Comparison of ENCODE assay signal across 8 mouse cellular contexts in genomic region chr1:127676516-127677099, GRCm38 (mm10). TPM values are rescaled to one million over a fixed set of nuclear protein-coding genes. Genes with fewer than 3 reads are reported as not detected.
DNase-seq lines count a peak whose midpoint lies in the region; ATAC-seq and TF ChIP-seq lines count a peak whose summit lies in the region.

No protein-coding gene starts in this region.

- peak overlapping the region; percentile 99 for H3K4me2 ChIP-seq in intestine, postnatal 0 days (replicated peaks; ENCODE audit: low read depth)

- H3K9ac ChIP-seq in intestine, postnatal 0 days (ENCODE audit: low read depth, low read length), result no peak overlapping the region

- H3K4me1 ChIP-seq in cortical plate, adult 2 months (ENCODE audit: control insufficient read depth, insufficient read depth, low read length), result no peaks in the 10 kb centered on the region
- H3K4me1 ChIP-seq in intestine, postnatal 0 days (replicated peaks; ENCODE audit: control insufficient read depth, insufficient read depth, low read length), result no peaks in the 10 kb centered on the region
- H3K4me1 ChIP-seq in olfactory bulb, adult 2 months (ENCODE audit: control insufficient read depth, insufficient read depth, low read length), result peaks cover 20% of the 10 kb centered on the region

- WGBS in intestine, postnatal 0 days, result 10% methylated on average over 25 of the region's 25 CpGs
- 10% methylated on average over 25 of the region's 25 CpGs for WGBS in olfactory bulb, adult 2 months

- no peak for ATAC-seq in intestine, postnatal 0 days
- ATAC-seq in inflammation-experienced regulatory T-cells, adult 6 months, result no peak

- DNase-seq in layer of hippocampus, adult 2 months (ENCODE audit: low spot score in 2 of 2), result no peak
- DNase-seq in layer of hippocampus, adult 18-20 months (ENCODE audit: low spot score in 2 of 2), result no peak
- DNase-seq in kidney, adult 11 months, result no peak
- DNase-seq in urinary bladder, postnatal 4 days (ENCODE audit: low spot score in 2 of 2), result no peak

- no peaks in the 10 kb centered on the region for H3K9me3 ChIP-seq in intestine, postnatal 0 days (ENCODE audit: control insufficient read depth)

- peak overlapping the region; percentile 56 for H3K4me3 ChIP-seq in layer of hippocampus, adult 2 months
- H3K4me3 ChIP-seq in cortical plate, adult 2 months (ENCODE audit: insufficient read depth, low read length), result peak overlapping the region; percentile 31
- peak overlapping the region; percentile 56 for H3K4me3 ChIP-seq in intestine, postnatal 0 days (ENCODE audit: low read depth, low read length)
- H3K4me3 ChIP-seq in olfactory bulb, adult 2 months (ENCODE audit: insufficient read depth, low read depth, low read length), result peak overlapping the region; percentile 52

- TF ChIP-seq POLR2A in cortical plate, adult 2 months (IDR thresholded peaks at IDR 0.05; ENCODE audit: extremely low read depth, insufficient read depth, low read length), result no peak
- no peak for TF ChIP-seq POLR2A in olfactory bulb, adult 2 months (IDR thresholded peaks at IDR 0.05; ENCODE audit: insufficient read depth, low read depth, low read length)

- H3K27ac ChIP-seq in layer of hippocampus, adult 2 months, result peak overlapping the region; percentile 7; the same call in 1 of the 2 replicates
- H3K27ac ChIP-seq in cortical plate, adult 2 months (ENCODE audit: insufficient read depth, low read length), result no peak overlapping the region
- H3K27ac ChIP-seq in intestine, postnatal 0 days (ENCODE audit: low read depth, low read length), result no peak overlapping the region
- no peak overlapping the region for H3K27ac ChIP-seq in olfactory bulb, adult 2 months (ENCODE audit: insufficient read depth, low read depth, low read length)

- H3K27me3 ChIP-seq in intestine, postnatal 0 days (replicated peaks; ENCODE audit: control insufficient read depth, insufficient read depth, low read length), result peaks cover 57% of the 10 kb centered on the region

- TF ChIP-seq CTCF in layer of hippocampus, adult 2 months (conservative IDR thresholded peaks at IDR 0.05), result no peak
- no peak for TF ChIP-seq CTCF in cortical plate, adult 2 months (IDR thresholded peaks at IDR 0.05; ENCODE audit: extremely low read depth, insufficient read depth, low read length)
- TF ChIP-seq CTCF in intestine, postnatal 0 days (IDR thresholded peaks at IDR 0.05; ENCODE audit: low read depth), result no peak
- no peak for TF ChIP-seq CTCF in olfactory bulb, adult 2 months (IDR thresholded peaks at IDR 0.05; ENCODE audit: insufficient read depth, low read depth, low read length)

- no peaks in the 10 kb centered on the region for H3K36me3 ChIP-seq in intestine, postnatal 0 days (ENCODE audit: control insufficient read depth, insufficient read depth)

RNA-seq across cellular contexts. Expression of gene Tmem163, which starts 2.7 kb away (rescaled TPM):
- 1 to 10 TPM; 5.4 to 6.6 TPM for total RNA-seq in layer of hippocampus, adult 2 months (2021)
- total RNA-seq in layer of hippocampus, adult 18-20 months (2021), result 1 to 10 TPM; 5.7 to 7.0 TPM
- 21.5 and 31.6 TPM in 2 replicates for polyA plus RNA-seq in cortical plate, adult 2 months (2012; rRNA removed)
- 0.26 and 0.44 TPM in 2 replicates for polyA plus RNA-seq in intestine, postnatal 0 days (2015; fragmentation: Nextera tagmentation; extraction: Ambion mirVana)
- polyA plus RNA-seq in olfactory bulb, adult 2 months (2012; ENCODE audit: insufficient read depth, insufficient read length, low replicate concordance, missing spikeins), result not detected in 2 replicates
- under 1 TPM in 2 of 3 experiments, not detected in 1; 0.28 to 0.83 TPM for polyA plus RNA-seq in inflammation-experienced regulatory T-cells, adult 6 months (2017; shearing (Covaris generic))

RNA-seq across cellular contexts. Expression of gene Acmsd, which starts 52.6 kb away (rescaled TPM):
- total RNA-seq in layer of hippocampus, adult 2 months (2021), result not detected
- total RNA-seq in layer of hippocampus, adult 18-20 months (2021), result not detected
- 0.06 and 0.08 TPM in 2 replicates for polyA plus RNA-seq in cortical plate, adult 2 months (2012; rRNA removed)
- not detected in 2 replicates for polyA plus RNA-seq in intestine, postnatal 0 days (2015; fragmentation: Nextera tagmentation; extraction: Ambion mirVana)
- polyA plus RNA-seq in olfactory bulb, adult 2 months (2012; ENCODE audit: insufficient read depth, insufficient read length, low replicate concordance, missing spikeins), result not detected in 2 replicates
- not detected for polyA plus RNA-seq in inflammation-experienced regulatory T-cells, adult 6 months (2017; shearing (Covaris generic))
